Mouse (Mus musculus) hematopoietic stem cell, adult 5-6 weeks (primary cell): ENCODE results near the gene Pxmp4. TPM values are rescaled to one million over a fixed set of nuclear protein-coding genes. Genes with fewer than 3 reads are reported as not detected.

Experiments used
- ATAC-seq, 2 experiments: fragments of 125-278 bp in 1 of 2; replicated peaks in 1 of 2; 2 replicates each; pipeline ENCODE4 v1.8.0; 2016 to 2017; ENCODE audit warnings: inconsistent platforms in 2 of 2, mild to moderate bottlenecking in 2 of 2, moderate number of reproducible peaks in 2 of 2, low read depth in 1 of 2, moderate TSS enrichment in 1 of 2; ENCODE audit not compliant: low FRiP score in 2 of 2, poor library complexity in 2 of 2, severe bottlenecking in 2 of 2, insufficient read depth in 1 of 2, low TSS enrichment in 1 of 2
- total RNA-seq: library from RNA; stranded (forward); fragments of 172-1452, 232-1000 nt; gene quantifications from 2 replicates; pipeline ENCODE4 v1.2.3, GENCODE M21; 2017

Pxmp4 gene
- 12.6 and 17.2 TPM in 2 replicates for total RNA-seq

DNA sequence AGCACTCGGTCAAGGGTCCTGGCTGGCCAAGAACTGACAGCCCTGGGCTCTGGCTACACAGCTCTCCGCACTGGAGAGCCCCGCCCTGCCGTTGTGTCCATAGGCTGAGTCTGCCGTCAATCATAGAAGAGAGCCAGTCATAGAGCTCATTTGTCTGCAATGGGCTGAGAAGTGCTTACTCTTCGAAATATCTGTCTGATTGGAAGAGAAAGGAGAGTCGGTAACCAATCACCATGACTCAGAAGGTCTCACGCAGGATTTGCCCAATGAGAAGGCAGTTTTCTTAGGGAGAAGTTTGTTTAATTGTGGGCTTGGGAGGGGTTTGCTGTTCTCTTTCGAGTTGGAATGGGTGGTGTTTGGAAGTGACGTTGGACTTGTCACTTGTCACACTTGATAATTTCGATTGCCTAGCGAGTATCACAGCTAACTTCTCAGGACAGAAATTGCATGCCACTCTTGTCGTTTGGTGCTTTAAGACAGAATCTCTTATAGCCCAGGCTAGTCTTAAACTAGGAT lies at the start of gene Pxmp4:
Gene Pxmp4, minus strand, starts transcription at position 71 of the 516 bp plus-strand sequence.
- ATAC-seq = peak; percentile 98 to 99

GRCm38 (mm10) chr2:154651363-154651762 lies 47.9 kb upstream of the Pxmp4 start, which contains the start of gene Chmp4b:
Gene Chmp4b, plus strand, starts transcription at chr2:154651705.
- no peak for ATAC-seq

DNA sequence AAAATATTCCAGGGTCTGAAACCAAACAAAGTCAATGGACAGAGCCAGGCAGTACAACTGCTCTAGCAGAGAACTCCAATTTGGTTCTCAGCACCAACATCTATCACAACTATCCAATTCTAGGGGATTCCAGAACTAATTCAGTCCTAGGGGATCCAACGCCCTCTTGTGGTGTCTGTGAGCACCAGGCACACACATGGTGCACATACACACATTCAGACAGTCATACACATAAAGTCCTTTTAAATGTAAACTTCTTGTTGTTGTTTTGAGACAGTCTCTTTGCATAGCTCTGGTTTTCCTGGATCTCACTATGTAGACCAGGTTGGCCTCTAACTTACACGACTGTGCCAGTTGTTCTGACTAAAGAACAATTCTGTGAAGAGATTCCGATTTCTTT lies 46.9 kb upstream of the Pxmp4 start:
- ATAC-seq = no peak

- ATAC-seq = no peak; a peak in 2 of 4 replicates
Measured at GRCm38 (mm10) chr2:154648086-154648485, 44.6 kb upstream of the Pxmp4 start.

DNA sequence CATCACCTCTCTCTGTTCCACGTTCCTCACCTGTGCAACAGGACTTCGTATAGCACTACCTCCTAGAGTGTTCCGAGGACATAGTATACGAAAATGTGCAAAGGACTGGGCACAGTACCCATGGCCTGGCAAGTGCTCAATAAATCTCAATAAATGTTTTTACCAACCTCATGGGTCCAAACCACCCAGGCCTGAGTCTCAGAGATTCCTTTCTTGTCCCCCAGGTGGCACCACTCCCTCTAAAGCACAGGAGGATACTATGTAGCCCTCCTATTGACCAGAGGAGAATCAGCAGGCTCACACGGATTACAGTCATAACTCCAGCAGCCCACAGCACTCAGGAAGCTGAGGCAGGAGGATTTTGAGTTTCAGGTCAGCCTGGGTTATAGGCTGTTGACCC lies 43.1 kb upstream of the Pxmp4 start:
- ATAC-seq = peak; percentile 46 to 48; a peak in 2 of 4 replicates

- ATAC-seq = no peak
Measured at GRCm38 (mm10) chr2:154642712-154643385, 39.3 kb upstream of the Pxmp4 start.

DNA sequence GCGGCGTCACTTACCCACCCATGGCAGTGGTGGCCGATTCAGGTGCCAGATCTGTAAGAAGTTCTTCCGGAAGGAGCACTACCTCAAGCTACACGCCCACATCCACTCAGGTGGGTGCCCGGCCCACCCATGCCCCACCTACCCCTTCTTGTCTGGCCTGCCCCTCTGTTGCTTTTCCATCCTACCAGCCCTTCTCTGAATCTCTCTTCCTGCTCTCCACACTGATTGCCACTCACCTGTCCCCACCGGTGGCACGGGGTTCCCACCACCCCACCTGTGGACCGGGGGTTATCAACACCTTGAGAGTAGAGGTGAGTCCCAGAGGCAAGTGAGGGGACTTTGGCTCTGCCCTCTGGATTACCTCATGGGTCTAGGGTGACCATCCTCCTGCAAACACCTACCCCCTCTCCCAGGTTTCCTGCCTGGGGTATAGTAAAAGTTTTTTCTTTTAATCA lies 38.5 kb upstream of the Pxmp4 start:
- no peak for ATAC-seq

DNA sequence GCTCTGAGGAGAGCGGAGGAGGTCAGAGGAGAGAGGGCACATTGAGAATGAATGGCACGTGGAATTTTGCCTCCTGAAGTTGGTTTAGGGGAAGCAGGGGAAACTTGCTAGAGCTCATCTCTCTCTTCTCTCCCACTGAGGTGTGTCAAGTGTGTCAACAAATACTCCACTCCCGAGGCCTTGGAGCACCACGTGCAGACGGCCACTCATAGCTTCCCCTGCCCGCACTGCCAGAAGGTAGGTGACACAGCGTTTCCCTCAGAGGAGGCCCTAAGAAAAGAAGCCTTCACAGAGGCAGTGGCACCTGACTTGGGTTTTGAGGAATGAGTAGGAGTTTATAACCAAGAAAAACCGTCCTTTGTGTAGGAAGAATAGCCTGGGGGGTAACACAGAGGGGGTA lies 37.7 kb upstream of the Pxmp4 start:
- no peak for ATAC-seq

GRCm38 (mm10) chr2:154639115-154639514 lies 35.6 kb upstream of the Pxmp4 start:
- no peak for ATAC-seq

DNA sequence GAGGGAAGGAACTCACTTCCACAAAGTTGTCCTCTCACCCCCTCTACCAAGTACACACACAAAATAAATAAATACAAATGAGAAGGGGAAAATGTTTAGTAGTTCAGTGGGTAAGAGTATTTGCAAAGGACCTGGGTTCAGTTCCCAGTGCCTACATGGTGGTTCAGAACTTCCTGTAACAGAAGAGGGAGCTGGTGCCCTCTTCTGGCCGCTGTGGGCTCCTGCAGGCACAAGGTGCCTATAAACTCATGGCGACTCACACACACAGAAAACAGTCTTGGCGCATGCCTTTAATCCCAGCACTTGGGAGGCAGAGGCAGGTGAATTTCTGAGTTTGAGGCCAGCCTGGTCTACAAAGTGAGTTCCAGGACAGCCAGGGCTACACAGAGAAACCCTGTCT lies 35.0 kb upstream of the Pxmp4 start:
- no peak for ATAC-seq

DNA sequence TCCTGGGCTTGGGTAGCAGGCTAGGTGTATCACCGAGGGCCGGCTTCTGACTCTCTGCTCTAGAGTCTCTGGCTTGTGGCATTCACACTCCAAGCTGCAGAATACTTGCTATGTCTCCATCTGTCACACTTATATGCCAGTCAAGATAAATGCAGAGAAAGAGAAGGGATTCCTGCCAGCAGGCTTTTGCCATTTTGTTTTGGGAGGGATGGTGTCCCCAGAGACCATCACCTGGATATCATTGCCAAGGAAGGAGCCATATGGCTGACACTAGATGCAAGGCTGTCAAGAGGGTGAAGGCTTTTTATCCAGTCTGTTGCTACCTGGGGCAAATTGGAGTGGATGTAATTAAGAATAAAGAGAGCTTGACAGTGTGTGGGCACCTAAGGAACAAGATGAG lies 32.3 kb upstream of the Pxmp4 start:
- ATAC-seq = no peak

GRCm38 (mm10) chr2:154633876-154634644 lies 30.6 kb upstream of the Pxmp4 start:
- 0 out of 4 replicates have a peak, but pooled peaks of 1 of the 2 experiments have one; percentile 17 for ATAC-seq

GRCm38 (mm10) chr2:154633039-154633742 lies 29.7 kb upstream of the Pxmp4 start:
- ATAC-seq = no peak

DNA sequence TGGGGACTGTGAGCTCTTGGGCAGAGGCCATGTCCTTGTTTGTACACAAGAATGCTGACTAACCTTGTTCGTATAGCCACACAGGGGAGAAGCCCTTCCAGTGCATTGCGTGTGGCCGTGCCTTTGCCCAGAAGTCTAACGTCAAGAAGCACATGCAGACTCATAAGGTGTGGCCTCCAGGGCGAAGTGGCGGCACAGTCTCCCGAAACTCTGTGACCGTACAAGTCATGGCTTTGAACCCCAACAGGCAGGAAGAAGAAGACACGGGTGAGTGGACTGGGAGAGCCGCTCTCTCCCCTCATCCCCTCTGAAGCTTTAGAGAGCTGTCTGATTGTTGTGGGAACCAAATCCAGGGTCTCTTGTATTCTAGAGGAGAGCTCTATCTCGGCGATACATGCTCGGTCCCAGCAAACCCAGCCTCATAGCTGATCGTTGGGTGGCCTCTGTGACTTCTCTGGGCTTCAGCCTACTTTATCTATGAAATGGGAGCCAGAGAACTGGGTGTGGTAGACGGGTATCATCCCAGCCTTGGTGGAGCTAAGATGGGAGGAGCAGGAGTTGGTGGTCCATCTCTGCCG lies 28.8 kb upstream of the Pxmp4 start:
- no peak; a peak in 1 of 4 replicates for ATAC-seq

DNA sequence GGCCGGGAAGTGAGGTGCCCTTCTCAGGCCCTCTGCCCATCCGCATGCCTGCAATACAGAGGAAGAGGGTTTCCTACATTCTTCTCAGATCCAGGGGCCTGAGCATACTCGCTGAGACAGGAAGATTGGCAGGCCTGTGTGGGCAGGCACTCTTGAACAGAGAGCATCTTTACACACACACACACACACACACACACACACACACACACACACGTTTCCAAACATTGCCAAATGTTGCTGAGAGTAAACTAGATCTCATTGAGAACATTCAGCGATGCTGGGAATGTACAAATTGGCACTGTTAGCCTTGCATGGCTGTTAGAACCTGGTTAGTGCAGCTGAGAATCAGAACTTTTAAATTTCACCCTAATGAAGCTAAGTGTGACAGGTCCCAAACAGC lies 27.0 kb upstream of the Pxmp4 start:
- no peak for ATAC-seq

GRCm38 (mm10) chr2:154624137-154624536 lies 20.6 kb upstream of the Pxmp4 start:
- ATAC-seq = no peak

- ATAC-seq = no peak
Measured at GRCm38 (mm10) chr2:154621684-154622083, 18.2 kb upstream of the Pxmp4 start.
